Mouse (Mus musculus) megakaryocyte, adult 5-6 weeks (primary cell): ENCODE results near the gene Plekhg4. TPM values are rescaled to one million over a fixed set of nuclear protein-coding genes. Genes with fewer than 3 reads are reported as not detected.

Experiments
- ATAC-seq: 2 replicates; pipeline ENCODE4 v1.8.0; 2016; ENCODE audit warnings: mild to moderate bottlenecking, inconsistent platforms; ENCODE audit not compliant: poor library complexity, severe bottlenecking
- total RNA-seq, 2 experiments: library from RNA; stranded (forward) in 1 of 2; stranded (reverse) in 1 of 2; fragments of 153-499, 151-499 nt in 1 of 2; fragments of 221-1000, 200-1000 nt in 1 of 2; gene quantifications; 2 replicates each; pipeline versions ENCODE4 v1.2.3 to v1.2.4; 2015 to 2017

Gene Plekhg4
- total RNA-seq, 2 experiments from 2014 or later: 0.11 to 0.22 TPM

DNA sequence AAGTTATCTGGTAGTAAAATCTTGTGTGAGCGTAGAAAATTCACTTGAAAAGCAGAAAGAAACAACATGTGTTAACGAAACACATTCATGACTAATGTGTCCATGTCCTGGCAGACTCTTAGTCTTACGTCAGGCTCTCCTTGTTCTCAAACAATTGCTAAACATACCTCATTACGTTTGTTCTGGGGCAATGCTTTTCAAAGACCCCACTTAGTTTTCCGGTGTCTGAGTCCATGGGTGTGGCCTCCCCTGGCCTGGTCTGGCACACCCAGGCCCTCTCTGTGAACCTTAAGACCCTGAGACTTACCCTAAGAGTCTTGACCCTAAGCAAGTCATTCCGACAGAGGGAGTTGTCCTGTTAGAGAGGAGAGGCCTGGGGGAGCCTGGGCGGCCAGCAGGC, 20.8 kb downstream of the Plekhg4 start:
- ATAC-seq: no peak

GRCm38 (mm10) chr8:105397747-105398146, 24.7 kb downstream of the Plekhg4 start:
- ATAC-seq: no peak

DNA sequence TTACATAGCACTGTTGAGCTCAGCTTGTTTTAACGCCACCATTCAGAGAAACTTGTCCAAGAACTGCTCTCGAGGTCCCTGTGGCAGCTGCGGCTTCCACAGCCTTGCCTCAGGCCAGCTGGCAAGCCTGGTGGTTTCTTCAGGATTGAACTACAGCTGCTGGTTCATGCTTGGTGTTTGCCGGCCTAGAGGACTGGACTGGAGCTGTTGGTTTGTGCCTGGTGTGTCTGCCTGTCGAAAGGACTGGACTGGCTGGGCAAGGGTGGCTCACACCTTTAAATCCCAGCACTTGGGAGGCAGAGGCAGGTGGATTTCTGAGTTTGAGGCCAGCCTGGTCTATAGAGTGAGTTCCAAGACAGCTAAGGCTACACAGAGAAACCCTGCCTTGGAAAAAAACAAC, 26.9 kb downstream of the Plekhg4 start:
- no peak for ATAC-seq

DNA sequence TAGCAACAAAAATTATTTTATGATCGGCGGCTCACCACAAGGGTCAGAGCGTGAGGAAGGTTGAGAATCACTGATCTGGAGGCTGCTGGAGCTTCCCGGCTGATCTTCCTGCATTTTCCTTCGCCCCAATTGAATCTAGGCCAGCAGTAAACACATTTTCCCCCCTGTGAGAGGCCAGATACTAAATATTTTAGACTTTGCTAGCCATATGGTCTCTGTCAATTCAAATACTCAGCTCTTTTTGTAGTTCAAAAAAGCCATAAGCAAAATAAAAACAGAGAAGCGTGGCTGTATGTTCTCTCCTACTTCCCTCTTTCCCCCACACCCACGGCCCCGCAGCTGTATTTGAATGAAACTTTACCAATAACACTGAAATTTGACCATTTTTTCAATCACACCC, 30.4 kb downstream of the Plekhg4 start:
- ATAC-seq: no peak

DNA sequence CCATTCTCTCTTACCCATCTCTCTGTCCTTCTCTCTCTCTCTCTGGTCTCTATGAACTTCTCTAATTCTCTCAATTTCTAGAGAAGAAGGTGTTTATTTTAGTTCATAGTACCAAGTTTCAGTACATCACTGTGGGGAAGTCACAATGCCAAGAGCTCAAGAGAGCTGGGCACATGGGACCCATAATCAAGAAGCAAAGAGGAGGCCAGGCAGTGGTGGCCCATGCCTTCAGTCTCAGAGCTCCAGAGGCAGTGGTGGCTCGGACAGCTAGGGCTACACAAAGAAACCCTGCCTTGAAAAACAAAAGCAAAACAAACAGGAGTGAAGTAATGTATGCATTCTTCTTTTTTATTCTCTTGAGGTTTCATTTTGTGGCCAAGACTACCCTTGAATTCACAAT, 31.4 kb downstream of the Plekhg4 start:
- no peak for ATAC-seq

GRCm38 (mm10) chr8:105406416-105406815, 33.3 kb downstream of the Plekhg4 start:
- ATAC-seq: no peak

DNA sequence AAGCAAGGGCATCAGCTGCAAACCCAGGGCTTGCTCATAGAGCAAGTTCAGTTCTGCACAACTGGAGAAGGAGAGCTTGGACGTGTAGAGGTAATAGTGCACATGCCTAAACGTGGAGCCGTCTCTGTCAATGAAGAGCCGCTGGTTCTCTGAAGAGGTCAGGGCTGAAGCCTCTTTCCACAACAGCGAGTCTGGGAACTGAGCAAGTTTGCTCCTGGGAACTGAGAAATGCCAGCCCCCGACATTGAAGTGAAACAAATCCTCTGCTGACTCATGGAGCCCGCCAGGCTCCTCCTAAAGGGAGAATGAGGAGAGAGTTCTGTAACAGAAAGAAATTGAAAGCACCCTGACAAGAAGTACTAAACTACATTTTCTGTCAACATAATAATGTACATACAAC, 35.3 kb downstream of the Plekhg4 start:
- no peak for ATAC-seq

- ATAC-seq: no peak
These were observed 36.9 kb downstream of the Plekhg4 start for GRCm38 (mm10) chr8:105409947-105410346.

- ATAC-seq: peak; percentile 51; the same call in 1 of the 2 replicates
These were observed 40.3 kb downstream of the Plekhg4 start, which contains the start of the genes Kctd19 and Lrrc36 for GRCm38 (mm10) chr8:105413391-105413790. TSS of gene Kctd19 (minus strand) at chr8:105413502. TSS of gene Lrrc36 (plus strand) at chr8:105413571.

- no peak for ATAC-seq
These were observed 45.9 kb downstream of the Plekhg4 start for GRCm38 (mm10) chr8:105418992-105419391.

GRCm38 (mm10) chr8:105419800-105420199, 46.7 kb downstream of the Plekhg4 start:
- no peak for ATAC-seq

GRCm38 (mm10) chr8:105422006-105422405, 48.9 kb downstream of the Plekhg4 start:
- no peak for ATAC-seq

DNA sequence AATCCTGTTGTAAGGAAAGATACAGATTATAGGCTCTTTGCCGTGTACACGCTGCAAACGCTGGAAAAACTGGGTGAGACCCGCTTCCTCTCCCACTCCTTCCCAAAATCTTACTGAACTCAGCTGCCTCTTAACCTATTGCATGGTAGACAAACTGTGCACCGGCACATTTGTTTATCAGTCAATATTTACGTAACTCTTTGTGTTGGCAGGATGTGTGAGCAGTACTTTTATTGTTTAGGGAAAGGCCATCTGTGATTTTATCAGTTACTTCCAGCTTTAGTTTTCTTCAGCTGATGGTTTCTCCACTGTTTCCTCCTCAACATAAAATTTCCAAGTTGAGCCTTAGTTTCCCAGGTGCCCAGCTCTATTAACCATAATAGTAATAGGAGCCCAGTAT, 53.8 kb downstream of the Plekhg4 start:
- no peak for ATAC-seq

- no peak for ATAC-seq
These were observed 58.9 kb downstream of the Plekhg4 start for GRCm38 (mm10) chr8:105431743-105432515.

Other genes with a start within 250 kb of the Plekhg4 start
- not detected in 2 replicates for gene Ces4a, start 241.5 kb upstream of the Plekhg4 start, total RNA-seq (2015)
- not detected in 2 replicates for gene Ces4a, start 241.5 kb upstream of the Plekhg4 start, total RNA-seq (2017)
- 178 and 200 TPM in 2 replicates for gene Cbfb, start 202.6 kb upstream of the Plekhg4 start, total RNA-seq (2015)
- gene Cbfb, start 202.6 kb upstream of the Plekhg4 start, total RNA-seq (2017): 204 and 207 TPM in 2 replicates
- 26.7 and 27.4 TPM in 2 replicates for gene D230025D16Rik, start 148.1 kb upstream of the Plekhg4 start, total RNA-seq (2015)
- gene D230025D16Rik, start 148.1 kb upstream of the Plekhg4 start, total RNA-seq (2017): 22.5 and 27.8 TPM in 2 replicates
- gene B3gnt9, start 118.1 kb upstream of the Plekhg4 start, total RNA-seq (2015): 0.31 TPM in 1 of 2 replicates, not detected in the other
- 0.15 TPM in 1 of 2 replicates, not detected in the other for gene B3gnt9, start 118.1 kb upstream of the Plekhg4 start, total RNA-seq (2017)
- gene Tradd, start 108.7 kb upstream of the Plekhg4 start, total RNA-seq (2015): 10.6 and 11.1 TPM in 2 replicates
- gene Tradd, start 108.7 kb upstream of the Plekhg4 start, total RNA-seq (2017): 13.3 and 13.5 TPM in 2 replicates
- 4.1 and 6.3 TPM in 2 replicates for gene Fbxl8, start 108.6 kb upstream of the Plekhg4 start, total RNA-seq (2015)
- gene Fbxl8, start 108.6 kb upstream of the Plekhg4 start, total RNA-seq (2017): 3.3 and 3.6 TPM in 2 replicates
- gene Hsf4, start 103.5 kb upstream of the Plekhg4 start, total RNA-seq (2015): 0.22 TPM in 1 of 2 replicates, not detected in the other
- not detected in 2 replicates for gene Hsf4, start 103.5 kb upstream of the Plekhg4 start, total RNA-seq (2017)
- not detected in 2 replicates for gene Nol3, start 97.1 kb upstream of the Plekhg4 start, total RNA-seq (2015)
- gene Nol3, start 97.1 kb upstream of the Plekhg4 start, total RNA-seq (2017): 0.07 TPM in 1 of 2 replicates, not detected in the other
- gene 4931428F04Rik, start 83.4 kb upstream of the Plekhg4 start, total RNA-seq (2015): 0.14 and 1.1 TPM in 2 replicates
- gene 4931428F04Rik, start 83.4 kb upstream of the Plekhg4 start, total RNA-seq (2017): 0.18 and 0.94 TPM in 2 replicates
- 0.09 and 0.25 TPM in 2 replicates for gene Exoc3l, start 77.2 kb upstream of the Plekhg4 start, total RNA-seq (2015)
- 0.26 TPM in 1 of 2 replicates, not detected in the other for gene Exoc3l, start 77.2 kb upstream of the Plekhg4 start, total RNA-seq (2017)
- gene E2f4, start 75.6 kb upstream of the Plekhg4 start, total RNA-seq (2015): 75.8 and 76.8 TPM in 2 replicates
- 26.9 and 33.7 TPM in 2 replicates for gene E2f4, start 75.6 kb upstream of the Plekhg4 start, total RNA-seq (2017)
- 0.46 and 0.58 TPM in 2 replicates for gene Elmo3, start 67.7 kb upstream of the Plekhg4 start, total RNA-seq (2015)
- 0.20 and 0.51 TPM in 2 replicates for gene Elmo3, start 67.7 kb upstream of the Plekhg4 start, total RNA-seq (2017)
- gene Lrrc29, start 47.0 kb upstream of the Plekhg4 start, total RNA-seq (2015): 0.89 and 1.8 TPM in 2 replicates
- 1.7 and 3.1 TPM in 2 replicates for gene Lrrc29, start 47.0 kb upstream of the Plekhg4 start, total RNA-seq (2017)
- gene Tmem208, start 46.9 kb upstream of the Plekhg4 start, total RNA-seq (2015): 65.7 and 72.3 TPM in 2 replicates
- gene Tmem208, start 46.9 kb upstream of the Plekhg4 start, total RNA-seq (2017): 33.0 and 40.9 TPM in 2 replicates
- gene Fhod1, start 25.3 kb upstream of the Plekhg4 start, total RNA-seq (2015): 10.9 and 12.6 TPM in 2 replicates
- 5.1 and 7.2 TPM in 2 replicates for gene Fhod1, start 25.3 kb upstream of the Plekhg4 start, total RNA-seq (2017)
- gene Slc9a5, start 24.4 kb upstream of the Plekhg4 start, total RNA-seq (2015): 0.56 and 0.87 TPM in 2 replicates
- gene Slc9a5, start 24.4 kb upstream of the Plekhg4 start, total RNA-seq (2017): 0.73 and 0.77 TPM in 2 replicates
- not detected in 2 replicates for gene Kctd19, start 40.2 kb downstream of the Plekhg4 start, total RNA-seq (2015)
- not detected in 2 replicates for gene Kctd19, start 40.2 kb downstream of the Plekhg4 start, total RNA-seq (2017)
- 0.07 TPM in 1 of 2 replicates, not detected in the other for gene Lrrc36, start 40.3 kb downstream of the Plekhg4 start, total RNA-seq (2015)
- not detected in 2 replicates for gene Lrrc36, start 40.3 kb downstream of the Plekhg4 start, total RNA-seq (2017)
- 2.5 and 2.9 TPM in 2 replicates for gene Tppp3, start 98.3 kb downstream of the Plekhg4 start, total RNA-seq (2015)
- gene Tppp3, start 98.3 kb downstream of the Plekhg4 start, total RNA-seq (2017): 6.5 and 13.4 TPM in 2 replicates
- 0.52 and 1.2 TPM in 2 replicates for gene Zdhhc1, start 123.6 kb downstream of the Plekhg4 start, total RNA-seq (2015)
- 0.20 and 0.92 TPM in 2 replicates for gene Zdhhc1, start 123.6 kb downstream of the Plekhg4 start, total RNA-seq (2017)
- not detected in 2 replicates for gene Hsd11b2, start 145.5 kb downstream of the Plekhg4 start, total RNA-seq (2015)
- not detected in 2 replicates for gene Hsd11b2, start 145.5 kb downstream of the Plekhg4 start, total RNA-seq (2017)
- gene Atp6v0d1, start 192.8 kb downstream of the Plekhg4 start, total RNA-seq (2015): 222 and 239 TPM in 2 replicates
- gene Atp6v0d1, start 192.8 kb downstream of the Plekhg4 start, total RNA-seq (2017): 86.2 and 101 TPM in 2 replicates
- gene Ripor1, start 232.0 kb downstream of the Plekhg4 start, total RNA-seq (2015): 13.5 and 16.9 TPM in 2 replicates
- 1.6 and 2.6 TPM in 2 replicates for gene Ripor1, start 232.0 kb downstream of the Plekhg4 start, total RNA-seq (2017)